Mouse (Mus musculus) lung, postnatal 0 days (tissue): ENCODE data around the gene Focad.

Experiments used
- CTCF ChIP-seq: IDR thresholded peaks from 2 replicates; pipeline ENCODE4 v1.5.1; 2016; ENCODE audit warnings: antibody characterized with exemption, mild to moderate bottlenecking
- EP300 ChIP-seq: IDR thresholded peaks from 2 replicates; pipeline ENCODE4 v1.6.1; 2016; ENCODE audit warnings: antibody characterized with exemption, mild to moderate bottlenecking, control low read depth

GRCm38 (mm10) chr4:88078983-88079382 is 15.4 kb upstream of the Focad start:
- no peak for TF ChIP-seq CTCF
- TF ChIP-seq EP300: no peak
